Mouse (Mus musculus) C2C12 (cell line): ENCODE measurements around the gene Babam2. TPM values are rescaled to one million over a fixed set of nuclear protein-coding genes. Genes with fewer than 3 reads are reported as not detected.

Source experiments
- H3K27me3 ChIP-seq: one replicate; pipeline ENCODE4 v1.6.1; 2011; ENCODE audit not compliant: control insufficient read depth, insufficient read depth, insufficient read length
- H3K36me3 ChIP-seq: one replicate; pipeline ENCODE4 v1.6.1; 2011; ENCODE audit not compliant: control insufficient read depth, insufficient read depth
- H3K4me3 ChIP-seq: one replicate; pipeline ENCODE4 v1.5.1; 2011; ENCODE audit warnings: mild to moderate bottlenecking, control low read depth; ENCODE audit not compliant: poor library complexity, insufficient read depth, severe bottlenecking
- H3K79me2 ChIP-seq: one replicate; pipeline ENCODE4 v1.6.1; 2011; ENCODE audit not compliant: control insufficient read depth, insufficient read depth
- H3K79me3 ChIP-seq: one replicate; pipeline ENCODE4 v1.6.1; 2011; ENCODE audit warnings: low read depth, control low read depth
- H3ac ChIP-seq: one replicate; pipeline ENCODE3; 2011; ENCODE audit warnings: low read depth; ENCODE audit not compliant: control insufficient read depth, insufficient read length
- CEBPB ChIP-seq: IDR thresholded peaks from one replicate; pipeline ENCODE4 v1.6.1; 2011; ENCODE audit warnings: low read depth, mild to moderate bottlenecking, control low read depth, moderate library complexity
- CTCF ChIP-seq: IDR thresholded peaks from one replicate; pipeline ENCODE4 v1.5.1; 2011; ENCODE audit not compliant: control insufficient read depth, insufficient read depth, insufficient read length
- FOSL1 ChIP-seq: IDR thresholded peaks from one replicate; pipeline ENCODE4 v1.8.0; 2011; ENCODE audit warnings: mild to moderate bottlenecking, low read length; ENCODE audit not compliant: poor library complexity, insufficient read depth, severe bottlenecking
- MAX ChIP-seq: IDR thresholded peaks from one replicate; pipeline ENCODE4 v1.6.1; 2011; ENCODE audit warnings: mild to moderate bottlenecking, control low read depth
- MYOD1 ChIP-seq: IDR thresholded peaks from one replicate; pipeline ENCODE4 v1.6.1; 2011; ENCODE audit warnings: low read depth; ENCODE audit not compliant: control insufficient read depth, insufficient read length
- MYOG ChIP-seq: IDR thresholded peaks from one replicate; pipeline ENCODE4 v1.6.1; 2011; ENCODE audit not compliant: control insufficient read depth, insufficient read length; ENCODE audit errors: extremely low read depth
- USF1 ChIP-seq: IDR thresholded peaks from one replicate; pipeline ENCODE4 v1.6.1; 2011; ENCODE audit warnings: low read depth, mild to moderate bottlenecking, control low read depth, moderate library complexity
- polyA plus RNA-seq: library from polyadenylated mRNA; unstranded; fragments of >200 nt; fragmentation: generic; extraction: Trizol; gene quantifications from one replicate; pipeline ENCODE4 v1.2.1, GENCODE M21; 2012; ENCODE audit warnings: missing spikeins

Gene Babam2
- polyA plus RNA-seq, 1 experiment: 36.0 TPM

- Histone ChIP-seq H3K4me3 (no peak overlapping the region), H3ac (no peak overlapping the region), H3K27me3 (no peaks in the 10 kb centered on the region), H3K79me2 (no peaks in the 10 kb centered on the region), H3K79me3 (no peaks in the 10 kb centered on the region), H3K36me3 (no peaks in the 10 kb centered on the region)
- no peak for TF ChIP-seq MYOG
- TF ChIP-seq CTCF: no peak
- no peak for TF ChIP-seq FOSL1
- no peak for TF ChIP-seq MYOD1
- no peak for TF ChIP-seq MAX
- TF ChIP-seq CEBPB: no peak
These were observed 173.5 kb downstream of the Babam2 start for GRCm38 (mm10) chr5:31870856-31871520.

GRCm38 (mm10) chr5:31873328-31873727, 175.8 kb downstream of the Babam2 start:
- H3ac ChIP-seq: no peak overlapping the region
- H3K79me3 ChIP-seq: no peaks in the 10 kb centered on the region
- no peaks in the 10 kb centered on the region for H3K36me3 ChIP-seq
- no peaks in the 10 kb centered on the region for H3K79me2 ChIP-seq
- no peak overlapping the region for H3K4me3 ChIP-seq
- no peaks in the 10 kb centered on the region for H3K27me3 ChIP-seq
- TF ChIP-seq MYOD1 (no peak), CEBPB (no peak), CTCF (no peak), MAX (no peak), MYOG (no peak), USF1 (no peak), FOSL1 (no peak)

GRCm38 (mm10) chr5:31874543-31874942, 177.1 kb downstream of the Babam2 start:
- H3K36me3 ChIP-seq: no peaks in the 10 kb centered on the region
- H3K27me3 ChIP-seq: no peaks in the 10 kb centered on the region
- H3K79me3 ChIP-seq: no peaks in the 10 kb centered on the region
- H3ac ChIP-seq: no peak overlapping the region
- no peak overlapping the region for H3K4me3 ChIP-seq
- H3K79me2 ChIP-seq: no peaks in the 10 kb centered on the region
- no peak for TF ChIP-seq CTCF
- TF ChIP-seq MYOD1: no peak
- TF ChIP-seq FOSL1: no peak
- no peak for TF ChIP-seq MAX
- no peak for TF ChIP-seq CEBPB
- TF ChIP-seq MYOG: no peak
- TF ChIP-seq USF1: no peak

GRCm38 (mm10) chr5:31875443-31875842, 178.0 kb downstream of the Babam2 start:
- H3K36me3 ChIP-seq: no peaks in the 10 kb centered on the region
- no peaks in the 10 kb centered on the region for H3K27me3 ChIP-seq
- H3K79me3 ChIP-seq: no peaks in the 10 kb centered on the region
- TF ChIP-seq MYOD1: no peak
- TF ChIP-seq MAX: no peak
- TF ChIP-seq CEBPB: no peak
- no peak for TF ChIP-seq MYOG
- TF ChIP-seq FOSL1: no peak
- TF ChIP-seq USF1: no peak
- no peak for TF ChIP-seq CTCF
- H3ac ChIP-seq: no peak overlapping the region
- no peak overlapping the region for H3K4me3 ChIP-seq
- no peaks in the 10 kb centered on the region for H3K79me2 ChIP-seq

GRCm38 (mm10) chr5:31876216-31876974, 178.9 kb downstream of the Babam2 start:
- Histone ChIP-seq H3K36me3 (no peaks in the 10 kb centered on the region), H3ac (no peak overlapping the region), H3K4me3 (no peak overlapping the region), H3K79me2 (no peaks in the 10 kb centered on the region), H3K27me3 (no peaks in the 10 kb centered on the region), H3K79me3 (no peaks in the 10 kb centered on the region)
- TF ChIP-seq MYOD1: peak; percentile 76
- TF ChIP-seq FOSL1: peak; percentile 19
- TF ChIP-seq MAX: peak; percentile 15
- no peak for TF ChIP-seq CEBPB
- TF ChIP-seq MYOG: no peak
- TF ChIP-seq USF1: no peak
- no peak for TF ChIP-seq CTCF
